ENCODE assay signal across 8 mouse cellular contexts in genomic region chr19:8991245-8991870, GRCm38 (mm10). TPM values are rescaled to one million over a fixed set of nuclear protein-coding genes. Genes with fewer than 3 reads are reported as not detected.
A peak's percentile ranks its signal among the peaks of the same experiment; 100 is the strongest.
DNase-seq lines count a peak whose midpoint lies in the region; ATAC-seq and TF ChIP-seq lines count a peak whose summit lies in the region.

No protein-coding gene starts in this region.

- no peaks in the 10 kb centered on the region for H3K9me3 ChIP-seq in embryonic facial prominence, embryonic 13.5 days
- no peaks in the 10 kb centered on the region for H3K9me3 ChIP-seq in hindbrain, embryonic 16.5 days (ENCODE audit: control insufficient read depth, low read length)

- H3K4me1 ChIP-seq in lung, adult 2 months (ENCODE audit: control insufficient read depth, insufficient read depth, low read length), result peaks cover 22% of the 10 kb centered on the region
- peaks cover 74% of the 10 kb centered on the region for H3K4me1 ChIP-seq in embryonic facial prominence, embryonic 13.5 days
- peaks cover 17% of the 10 kb centered on the region for H3K4me1 ChIP-seq in hindbrain, embryonic 16.5 days (ENCODE audit: control insufficient read depth, insufficient read depth, low read depth, low read length)

- H3K4me3 ChIP-seq in lung, adult 2 months (replicated peaks; ENCODE audit: extremely low read depth, low read depth, low read length), result peak overlapping the region; percentile 45
- H3K4me3 ChIP-seq in embryonic facial prominence, embryonic 13.5 days, result peak overlapping the region; percentile 91
- no peak overlapping the region for H3K4me3 ChIP-seq in hindbrain, embryonic 16.5 days (ENCODE audit: low read length)
- peak overlapping the region; percentile 94 for H3K4me3 ChIP-seq in macrophage (ENCODE audit: inconsistent target)

- no peak for TF ChIP-seq CTCF in lung, adult 2 months (IDR thresholded peaks at IDR 0.05; ENCODE audit: insufficient read depth, low read length)

- no peak for ATAC-seq in embryonic facial prominence, embryonic 13.5 days (ENCODE audit: insufficient number of reproducible peaks, insufficient read depth, low FRiP score, low TSS enrichment, low read depth)
- ATAC-seq in hindbrain, embryonic 16.5 days, result no peak

- H3K4me2 ChIP-seq in embryonic facial prominence, embryonic 13.5 days, result peak overlapping the region; percentile 79
- H3K4me2 ChIP-seq in hindbrain, embryonic 16.5 days (ENCODE audit: low read length), result peak overlapping the region; percentile 85

- TF ChIP-seq POLR2A in lung, adult 2 months (IDR thresholded peaks at IDR 0.05; ENCODE audit: borderline replicate concordance, extremely low read depth, low read depth, low read length), result no peak

- no peak for DNase-seq in lung, adult 2 months
- no peak for DNase-seq in lung, postnatal 25 days (ENCODE audit: low spot score)
- DNase-seq in thymus, postnatal 14 days, result no peak
- DNase-seq in urinary bladder, adult 18-20 months (ENCODE audit: low spot score in 2 of 2), result no peak
- no peak for DNase-seq in left cerebral cortex, postnatal 10 days (ENCODE audit: extremely low spot score in 1 of 2, low spot score in 2 of 2)

- H3K36me3 ChIP-seq in embryonic facial prominence, embryonic 13.5 days, result no peaks in the 10 kb centered on the region
- no peaks in the 10 kb centered on the region for H3K36me3 ChIP-seq in hindbrain, embryonic 16.5 days (ENCODE audit: control insufficient read depth, insufficient read depth, low read length)
- H3K36me3 ChIP-seq in macrophage (ENCODE audit: inconsistent target), result no peaks in the 10 kb centered on the region

- H3K79me2 ChIP-seq in macrophage (ENCODE audit: inconsistent target), result peaks cover 86% of the 10 kb centered on the region

- H3K27ac ChIP-seq in embryonic facial prominence, embryonic 13.5 days, result peak overlapping the region; percentile 100
- H3K27ac ChIP-seq in hindbrain, embryonic 16.5 days (ENCODE audit: low read depth, low read length), result no peak overlapping the region
- peak overlapping the region; percentile 95 for H3K27ac ChIP-seq in macrophage

- intact Hi-C loops in left cerebral cortex, postnatal 10 days (cut with DNase I), result loop anchor here (5.0 kb wide), 3 partner anchors 46 to 121 kb away; no protein-coding TSS in a partner anchor

- H3K27me3 ChIP-seq in embryonic facial prominence, embryonic 13.5 days, result no peaks in the 10 kb centered on the region
- peaks cover 16% of the 10 kb centered on the region for H3K27me3 ChIP-seq in hindbrain, embryonic 16.5 days (replicated peaks; ENCODE audit: control insufficient read depth, insufficient read depth, low read length)

- H3K9ac ChIP-seq in embryonic facial prominence, embryonic 13.5 days, result peak overlapping the region; percentile 97
- no peak overlapping the region for H3K9ac ChIP-seq in hindbrain, embryonic 16.5 days (ENCODE audit: low read depth, low read length)

- WGBS in lung, adult 2 months, result 26% methylated on average over 4 of the region's 4 CpGs
- 44% methylated on average over 4 of the region's 4 CpGs for WGBS in embryonic facial prominence, embryonic 13.5 days
- WGBS in hindbrain, embryonic 16.5 days, result 76% methylated on average over 4 of the region's 4 CpGs
- WGBS in macrophage (ENCODE audit: missing documents), result 71% methylated on average over 2 of the region's 4 CpGs

RNA-seq across cellular contexts. Expression of gene Ahnak, which starts 2.3 kb away (rescaled TPM):
- 56.3 and 84.7 TPM in 2 replicates for polyA plus RNA-seq in lung, adult 2 months (2012; rRNA removed)
- 51.0 and 57.8 TPM in 2 replicates for polyA plus RNA-seq in embryonic facial prominence, embryonic 13.5 days (2015; fragmentation: Nextera tagmentation; extraction: Ambion mirVana)
- polyA plus RNA-seq in hindbrain, embryonic 16.5 days (2015; fragmentation: Nextera tagmentation; extraction: Ambion mirVana), result 3.5 and 4.8 TPM in 2 replicates
- total RNA-seq in macrophage (2018; cell fraction: chromatin; rRNA removed), result 1,000 to 10,000 TPM in 14 of 26 experiments, 100 to 1,000 TPM in 12; 456 to 7,544 (median 1,268) TPM
- 100 to 1,000 TPM; 156 to 966 (median 391) TPM for total RNA-seq in macrophage (2018; cell fraction: cytosol; rRNA removed)
- total RNA-seq in macrophage (2018; cell fraction: nucleus; rRNA removed), result 1,000 to 10,000 TPM in 9 of 26 experiments, 100 to 1,000 TPM in 17; 420 to 2,179 (median 869) TPM
- 97.5 to 169 TPM (median 125 TPM) in 3 replicates for polyA plus RNA-seq in macrophage (2018)
- 10 to 100 TPM; 14.5 to 17.8 TPM for total RNA-seq in left cerebral cortex, postnatal 10 days (2021)

RNA-seq across cellular contexts. Expression of gene Eef1g, which starts 24.5 kb away (rescaled TPM):
- polyA plus RNA-seq in lung, adult 2 months (2012; rRNA removed), result 121 and 206 TPM in 2 replicates
- 481 and 529 TPM in 2 replicates for polyA plus RNA-seq in embryonic facial prominence, embryonic 13.5 days (2015; fragmentation: Nextera tagmentation; extraction: Ambion mirVana)
- 284 and 301 TPM in 2 replicates for polyA plus RNA-seq in hindbrain, embryonic 16.5 days (2015; fragmentation: Nextera tagmentation; extraction: Ambion mirVana)
- total RNA-seq in macrophage (2018; cell fraction: chromatin; rRNA removed), result 100 to 1,000 TPM in 21 of 26 experiments, 10 to 100 TPM in 5; 53.9 to 227 (median 126) TPM
- total RNA-seq in macrophage (2018; cell fraction: cytosol; rRNA removed), result 100 to 1,000 TPM; 190 to 422 (median 272) TPM
- 100 to 1,000 TPM in 21 of 26 experiments, 10 to 100 TPM in 5; 78.8 to 331 (median 129) TPM for total RNA-seq in macrophage (2018; cell fraction: nucleus; rRNA removed)
- polyA plus RNA-seq in macrophage (2018), result 224 to 506 TPM (median 366 TPM) in 3 replicates
- total RNA-seq in left cerebral cortex, postnatal 10 days (2021), result 100 to 1,000 TPM; 228 to 251 TPM

RNA-seq across cellular contexts. Expression of gene Tut1, which starts 37.7 kb away (rescaled TPM):
- polyA plus RNA-seq in lung, adult 2 months (2012; rRNA removed), result 14.9 and 17.9 TPM in 2 replicates
- polyA plus RNA-seq in embryonic facial prominence, embryonic 13.5 days (2015; fragmentation: Nextera tagmentation; extraction: Ambion mirVana), result 33.6 and 34.5 TPM in 2 replicates
- 23.9 and 26.3 TPM in 2 replicates for polyA plus RNA-seq in hindbrain, embryonic 16.5 days (2015; fragmentation: Nextera tagmentation; extraction: Ambion mirVana)
- total RNA-seq in macrophage (2018; cell fraction: chromatin; rRNA removed), result 10 to 100 TPM in 25 of 26 experiments, 1 to 10 TPM in 1; 8.5 to 41.5 (median 30.1) TPM
- 10 to 100 TPM in 17 of 26 experiments, 1 to 10 TPM in 9; 4.9 to 15.3 (median 11.1) TPM for total RNA-seq in macrophage (2018; cell fraction: cytosol; rRNA removed)
- 10 to 100 TPM; 10.2 to 38.9 (median 21.4) TPM for total RNA-seq in macrophage (2018; cell fraction: nucleus; rRNA removed)
- polyA plus RNA-seq in macrophage (2018), result 11.5 to 14.4 TPM (median 13.4 TPM) in 3 replicates
- total RNA-seq in left cerebral cortex, postnatal 10 days (2021), result 10 to 100 TPM; 14.6 to 16.0 TPM

RNA-seq across cellular contexts. Expression of gene Mta2, which starts 49.7 kb away (rescaled TPM):
- 20.0 and 26.9 TPM in 2 replicates for polyA plus RNA-seq in lung, adult 2 months (2012; rRNA removed)
- polyA plus RNA-seq in embryonic facial prominence, embryonic 13.5 days (2015; fragmentation: Nextera tagmentation; extraction: Ambion mirVana), result 187 and 189 TPM in 2 replicates
- polyA plus RNA-seq in hindbrain, embryonic 16.5 days (2015; fragmentation: Nextera tagmentation; extraction: Ambion mirVana), result 91.3 and 103 TPM in 2 replicates
- total RNA-seq in macrophage (2018; cell fraction: chromatin; rRNA removed), result 100 to 1,000 TPM in 24 of 26 experiments, 10 to 100 TPM in 2; 88.3 to 226 (median 144) TPM
- 10 to 100 TPM; 44.2 to 69.6 (median 59.4) TPM for total RNA-seq in macrophage (2018; cell fraction: cytosol; rRNA removed)
- total RNA-seq in macrophage (2018; cell fraction: nucleus; rRNA removed), result 100 to 1,000 TPM in 7 of 26 experiments, 10 to 100 TPM in 19; 59.1 to 117 (median 82.6) TPM
- 63.1 to 68.2 TPM (median 63.7 TPM) in 3 replicates for polyA plus RNA-seq in macrophage (2018)
- 10 to 100 TPM; 50.2 to 52.4 TPM for total RNA-seq in left cerebral cortex, postnatal 10 days (2021)
